ENCODE assay signal across 1 mouse cellular context in the genomic region with DNA sequence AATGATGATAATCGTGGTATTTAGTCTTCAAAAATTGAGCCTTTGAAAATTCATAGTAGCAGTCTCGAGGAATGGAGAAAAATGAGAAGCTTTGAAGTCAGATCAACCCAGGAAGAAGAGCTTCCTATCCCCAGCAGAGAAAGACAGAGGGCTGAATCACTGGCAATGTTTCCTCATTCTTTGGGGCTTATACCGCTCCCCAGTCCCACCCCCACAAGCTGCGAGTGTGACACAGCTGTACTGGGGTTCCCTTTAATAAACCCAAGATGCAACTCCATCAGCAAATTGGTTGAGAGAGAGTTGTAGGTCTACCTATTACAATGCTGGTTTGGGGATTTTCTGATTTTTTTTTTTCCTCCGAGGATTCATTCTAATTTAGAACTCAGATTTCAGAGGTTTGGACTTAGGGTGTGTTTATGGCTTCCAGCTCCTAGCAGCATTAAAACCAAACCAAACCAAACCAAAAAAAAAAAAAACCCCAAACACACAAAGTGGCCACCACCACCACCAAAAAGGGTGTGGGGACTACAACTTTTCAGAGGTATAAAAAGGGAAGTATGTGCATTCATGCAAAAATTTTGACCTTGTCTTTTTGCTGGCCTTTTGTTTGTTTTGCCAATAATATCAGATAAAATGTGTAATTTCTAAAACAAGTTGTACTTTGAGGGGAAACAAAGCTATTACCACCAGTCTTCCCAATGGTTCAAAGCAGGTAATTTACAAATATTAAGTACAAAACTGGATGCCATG.
TF ChIP-seq lines count a peak whose summit lies in the region.

No protein-coding gene starts in this region.

TF ChIP-seq in CH12.LX, 34 proteins besides CTCF, POLR2A, EP300 and RAD21 (continued from another document):
- TF ChIP-seq BHLHE40 (IDR thresholded peaks at IDR 0.05; ENCODE audit: low read depth, low read length) (0 out of 2 replicates have a peak, but pooled peaks have one; percentile 27), ELF1 (IDR thresholded peaks at IDR 0.05; ENCODE audit: low read depth, low read length) (no peak), MAFK (IDR thresholded peaks at IDR 0.05; ENCODE audit: insufficient replicate concordance, low read length) (0 out of 2 replicates have a peak, but pooled peaks have one; percentile 11)
TF ChIP-seq in CH12.LX: peak in this region for 4.
